Mouse (Mus musculus) embryonic stem cell, embryonic (primary cell): ENCODE results near the gene Tbx5.

Source experiments
- CTCF ChIA-PET, 4 experiments: fragments of 300-600 bp in 2 of 4; fragments of 350-600 bp in 2 of 4; sonication (Branson Sonifier 250); formaldehyde crosslinking; loops; one replicate each; lab custom pipeline; 2022; ENCODE audit warnings: inconsistent platforms in 2 of 4; lab: Charles Lee
- POLR2A ChIA-PET, 4 experiments: fragments of 300-600 bp in 2 of 4; fragments of 350-600 bp in 2 of 4; sonication (Branson Sonifier 250); formaldehyde crosslinking; loops; one replicate each; lab custom pipeline; 2022; ENCODE audit warnings: antibody characterized with exemption in 4 of 4, inconsistent platforms in 1 of 4; lab: Charles Lee

Gene Tbx5

DNA sequence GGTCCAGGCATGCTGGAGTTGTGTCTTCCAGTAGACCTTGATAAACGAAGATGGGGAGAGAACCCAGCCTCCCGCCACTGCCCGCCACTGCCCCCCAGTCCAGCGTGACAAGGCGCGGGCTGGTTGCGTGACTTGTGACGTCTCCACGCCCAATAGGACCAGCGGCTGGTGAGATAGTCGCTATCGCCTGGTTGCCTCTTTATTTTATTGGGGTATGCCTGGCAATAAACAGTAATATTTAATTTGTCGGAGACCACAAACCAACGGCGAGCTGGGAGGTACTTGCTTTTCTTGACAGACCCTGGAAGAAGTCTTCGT is at the start of gene Tbx5:
Gene Tbx5, plus strand, starts transcription at position 190 of the 318 bp plus-strand sequence.
- ChIA-PET POLR2A (interaction anchor here in 1 of 4 experiments (0.6 to 0.7 kb wide), 2 partner anchors 17 to 20 kb away, joined by 3 to 4 read pairs; no protein-coding TSS in a partner anchor), CTCF (interaction anchor here in 1 of 4 experiments (0.6 kb wide), 1 partner anchor 66 kb away, joined by 4 read pairs; no protein-coding TSS in a partner anchor)

DNA sequence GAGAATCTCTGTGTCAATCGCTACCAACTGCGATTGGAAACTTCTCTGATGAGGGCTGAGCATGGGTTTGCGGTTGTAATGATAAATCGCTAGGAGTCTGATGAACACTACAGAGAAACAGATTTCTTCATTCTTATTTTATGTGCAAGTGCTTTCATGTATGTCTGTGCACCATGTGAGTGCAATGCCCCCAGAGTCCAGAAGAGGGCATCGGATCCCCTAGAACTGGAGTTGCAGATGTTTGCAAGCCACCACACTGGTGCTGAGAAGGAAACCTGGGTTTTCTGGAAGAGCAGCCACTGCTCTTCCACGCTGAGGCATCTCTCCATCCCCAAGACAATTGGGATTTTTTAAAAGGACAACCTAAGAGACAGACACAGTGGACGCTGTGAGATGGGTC is 46.5 kb upstream of the Tbx5 start:
- CTCF ChIA-PET, result interaction anchor here (0.6 to 1.4 kb wide), 9 partner anchors 28 to 317 kb away, joined by 3 to 7 read pairs (median 4); no protein-coding TSS in a partner anchor
- POLR2A ChIA-PET, result no interaction called here

DNA sequence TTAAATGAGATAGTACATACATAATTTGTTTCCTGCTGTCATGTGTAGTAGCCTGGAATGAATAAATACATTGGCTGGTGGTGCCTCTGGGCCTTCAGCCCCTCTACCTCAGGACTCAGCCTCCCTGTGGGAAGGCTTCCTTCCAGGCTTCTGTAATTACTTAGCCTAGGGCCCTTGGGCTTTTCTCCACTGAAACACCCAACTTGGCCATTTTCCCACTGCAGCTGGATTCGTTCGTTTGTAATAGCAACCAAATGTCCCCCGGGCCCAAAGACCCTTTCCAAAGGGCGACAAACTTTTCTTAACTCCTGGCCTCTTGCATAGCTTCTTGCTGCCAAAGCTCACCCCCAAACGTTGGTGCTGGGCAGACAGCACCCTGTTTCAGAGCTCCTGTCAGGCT is 40.8 kb upstream of the Tbx5 start:
- POLR2A ChIA-PET, result interaction anchor here in 1 of 4 experiments (0.7 kb wide), 1 partner anchor 76 kb away, joined by 3 read pairs; no protein-coding TSS in a partner anchor

GRCm38 (mm10) chr5:119793972-119794371 is 38.5 kb upstream of the Tbx5 start:
- POLR2A ChIA-PET, result no interaction called here
- CTCF ChIA-PET, result no interaction called here

More for the DNA sequence above, 40.8 kb upstream of the Tbx5 start:
- CTCF ChIA-PET, result interaction anchor here in 2 of 4 experiments (1.0 to 2.2 kb wide), 3 partner anchors 297 to 311 kb away, joined by 4 to 6 read pairs (median 5); no protein-coding TSS in a partner anchor

GRCm38 (mm10) chr5:119795376-119795775 is 37.1 kb upstream of the Tbx5 start:
- CTCF ChIA-PET, result interaction anchor here in 1 of 4 experiments (0.7 kb wide), 1 partner anchor 367 kb away, joined by 3 read pairs; no protein-coding TSS in a partner anchor
- POLR2A ChIA-PET, result interaction anchor here in 2 of 4 experiments (0.7 kb wide), 2 partner anchors 219 to 819 kb away, joined by 3 read pairs; no protein-coding TSS in a partner anchor

DNA sequence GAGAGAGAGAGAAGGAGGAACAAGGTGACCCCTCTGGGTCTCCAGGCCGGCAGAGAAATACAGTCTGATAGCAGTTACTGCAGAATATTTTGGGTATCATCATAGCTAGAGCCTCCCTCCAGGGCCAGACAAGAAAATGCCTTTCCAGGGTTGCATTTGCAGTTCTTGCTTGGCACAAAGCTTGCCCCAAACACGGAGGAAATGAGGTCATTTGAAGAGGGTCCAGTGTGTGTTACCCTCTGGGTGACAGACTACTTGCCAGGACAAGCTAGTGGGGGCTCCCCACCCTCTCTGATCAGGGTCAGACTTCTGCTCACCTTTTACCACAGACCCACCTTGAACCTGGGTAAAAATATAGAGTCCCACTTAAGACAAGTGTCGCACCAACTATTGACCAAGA is 36.7 kb upstream of the Tbx5 start:
- POLR2A ChIA-PET, result interaction anchor here in 2 of 4 experiments (0.7 kb wide), 2 partner anchors 220 to 818 kb away, joined by 3 read pairs; no protein-coding TSS in a partner anchor
- CTCF ChIA-PET, result interaction anchor here in 2 of 4 experiments (0.7 to 1.0 kb wide), 2 partner anchors 307 to 366 kb away, joined by 3 read pairs; no protein-coding TSS in a partner anchor

GRCm38 (mm10) chr5:119796443-119797160 is 35.9 kb upstream of the Tbx5 start:
- POLR2A ChIA-PET, result no interaction called here
- CTCF ChIA-PET, result interaction anchor here in 2 of 4 experiments (0.6 to 1.0 kb wide), 3 partner anchors 19 to 306 kb away, joined by 3 read pairs; no protein-coding TSS in a partner anchor

- ChIA-PET CTCF (interaction anchor here in 1 of 4 experiments (0.9 kb wide), 1 partner anchor 17 kb away, joined by 3 read pairs; no protein-coding TSS in a partner anchor), POLR2A (no interaction called here)
Observed at GRCm38 (mm10) chr5:119797580-119798150, 34.8 kb upstream of the Tbx5 start.

GRCm38 (mm10) chr5:119798261-119798660 is 34.2 kb upstream of the Tbx5 start:
- CTCF ChIA-PET, result interaction anchor here in 1 of 4 experiments (0.5 kb wide), 1 partner anchor 176 kb away, joined by 4 read pairs; no protein-coding TSS in a partner anchor
- POLR2A ChIA-PET, result no interaction called here

DNA sequence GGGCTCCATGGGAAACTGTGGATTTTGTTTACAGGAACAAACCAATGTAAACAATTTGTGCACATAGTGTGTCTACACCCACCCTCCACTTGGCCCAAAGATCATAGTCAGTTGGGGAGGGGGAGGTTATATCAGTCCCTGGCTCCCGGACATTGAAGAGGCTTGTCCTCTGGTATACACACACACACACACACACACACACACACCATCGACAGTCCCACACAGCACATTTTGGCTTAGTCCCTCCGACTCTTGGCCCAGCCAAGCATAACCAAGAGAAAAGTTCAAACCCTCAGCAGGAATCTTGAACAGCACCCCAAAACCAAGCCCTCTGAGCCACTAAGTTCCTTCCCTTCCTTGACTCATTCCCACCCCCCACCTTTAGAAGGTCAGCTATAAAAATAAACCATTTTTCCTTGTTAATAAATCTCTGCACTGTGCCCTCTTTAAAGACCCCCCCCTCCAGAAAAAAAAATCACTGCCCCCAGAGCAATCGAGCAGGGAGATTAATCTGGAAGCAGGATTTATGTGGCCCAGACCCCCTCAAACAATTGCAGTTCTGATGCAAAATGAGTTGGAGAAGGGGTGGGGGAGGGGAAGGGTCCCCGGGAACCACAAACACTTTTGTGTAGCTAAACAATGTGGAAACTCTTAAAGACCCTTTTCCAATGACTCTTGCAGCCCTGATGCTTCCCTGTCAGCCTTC is 33.6 kb upstream of the Tbx5 start:
- ChIA-PET POLR2A (no interaction called here), CTCF (interaction anchor here in 1 of 4 experiments (0.5 kb wide), 1 partner anchor 176 kb away, joined by 4 read pairs; no protein-coding TSS in a partner anchor)

DNA sequence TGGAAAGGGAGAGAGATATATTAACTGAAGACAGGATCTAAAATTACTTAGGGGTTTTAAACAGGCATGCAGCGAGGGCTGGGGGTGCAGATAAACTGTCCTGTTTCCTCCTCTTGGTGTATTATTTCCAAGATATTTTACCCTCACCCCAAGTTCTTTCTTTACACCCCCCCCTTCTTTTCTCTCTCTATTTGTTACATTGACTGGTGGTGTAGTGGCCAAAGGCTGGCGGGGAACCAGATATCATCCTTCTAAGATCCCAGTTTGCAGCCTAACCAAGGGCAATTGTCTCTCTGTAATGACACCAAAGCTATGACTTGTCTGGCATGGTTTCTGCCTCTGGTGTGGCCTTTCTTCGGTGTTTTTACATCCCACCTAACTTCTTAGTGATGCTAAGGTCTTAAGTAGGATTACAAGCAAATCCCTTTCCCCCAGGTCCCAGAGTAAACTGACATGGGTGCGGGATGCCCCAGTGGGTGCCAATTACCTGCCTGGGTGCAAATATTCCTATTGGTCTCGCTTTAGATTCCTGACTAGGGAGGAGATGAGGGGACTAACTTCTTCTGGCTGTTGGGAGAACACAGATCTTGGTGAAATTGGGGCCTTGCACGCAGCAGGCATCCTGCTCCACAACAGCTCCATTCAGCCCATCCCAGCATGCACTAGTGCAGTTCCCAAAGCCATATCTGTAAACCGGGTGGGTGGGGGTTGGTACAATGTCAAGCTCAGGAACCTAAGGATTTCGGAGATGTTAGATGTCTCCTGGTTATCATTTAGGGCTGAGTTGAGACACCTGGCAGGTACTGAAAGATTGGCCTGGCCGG is 32.8 kb upstream of the Tbx5 start:
- ChIA-PET CTCF (interaction anchor here in 3 of 4 experiments (0.7 to 1.1 kb wide), 3 partner anchors 11 to 595 kb away, joined by 3 read pairs; no protein-coding TSS in a partner anchor), POLR2A (interaction anchor here in 1 of 4 experiments (0.5 kb wide), 1 partner anchor 261 kb away, joined by 3 read pairs; no protein-coding TSS in a partner anchor)

- CTCF ChIA-PET, result interaction anchor here in 3 of 4 experiments (0.6 to 1.1 kb wide), 4 partner anchors 11 to 595 kb away, joined by 3 to 4 read pairs (median 3); no protein-coding TSS in a partner anchor
- POLR2A ChIA-PET, result interaction anchor here in 1 of 4 experiments (0.5 kb wide), 1 partner anchor 260 kb away, joined by 3 read pairs; no protein-coding TSS in a partner anchor
Observed at GRCm38 (mm10) chr5:119800243-119800665, 32.2 kb upstream of the Tbx5 start.

DNA sequence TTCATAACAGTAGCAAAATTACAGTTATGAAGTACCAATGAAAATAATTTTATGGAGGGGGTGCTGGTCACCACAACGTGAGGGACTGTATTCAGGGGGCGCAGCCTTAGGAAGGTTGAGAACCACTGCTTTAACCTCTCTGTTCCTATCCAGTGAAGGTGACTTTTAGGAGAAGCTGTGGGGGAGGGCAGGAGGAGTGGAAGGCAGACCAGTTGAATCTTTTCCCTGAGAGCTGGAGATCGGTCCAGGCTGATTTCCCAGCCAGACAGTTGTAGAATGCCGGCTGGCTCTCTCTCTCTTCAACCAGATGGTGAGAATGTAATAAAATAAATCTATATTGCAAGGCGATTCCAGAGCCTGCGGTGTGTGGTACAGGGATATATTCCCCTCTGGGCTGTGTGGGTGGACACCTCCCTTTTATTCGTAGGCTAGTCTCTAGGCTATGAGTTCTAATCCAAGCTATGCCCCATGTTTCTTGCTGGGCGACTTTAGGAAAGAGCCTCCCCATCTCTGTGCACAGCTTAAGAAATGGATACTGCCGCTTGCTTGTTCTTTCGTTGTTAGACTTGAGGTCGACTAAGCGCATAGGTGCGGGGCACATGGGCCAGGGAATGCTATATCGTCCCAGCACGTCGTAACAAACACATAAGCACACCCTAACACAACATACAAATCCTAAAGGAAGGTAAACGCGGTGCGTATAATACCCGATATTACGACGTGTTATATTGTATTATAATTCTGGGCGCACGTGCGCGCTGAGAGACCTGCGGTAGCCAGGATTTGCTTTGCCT is 29.7 kb upstream of the Tbx5 start:
- ChIA-PET CTCF (interaction anchor here in 2 of 4 experiments (0.8 to 1.9 kb wide), 6 partner anchors 12 to 300 kb away, joined by 3 to 7 read pairs (median 4); no protein-coding TSS in a partner anchor), POLR2A (no interaction called here)

- ChIA-PET POLR2A (no interaction called here), CTCF (interaction anchor here in 2 of 4 experiments (0.8 to 1.9 kb wide), 4 partner anchors 12 to 299 kb away, joined by 3 to 7 read pairs (median 4); no protein-coding TSS in a partner anchor)
Observed at GRCm38 (mm10) chr5:119803411-119804251, 28.8 kb upstream of the Tbx5 start.

DNA sequence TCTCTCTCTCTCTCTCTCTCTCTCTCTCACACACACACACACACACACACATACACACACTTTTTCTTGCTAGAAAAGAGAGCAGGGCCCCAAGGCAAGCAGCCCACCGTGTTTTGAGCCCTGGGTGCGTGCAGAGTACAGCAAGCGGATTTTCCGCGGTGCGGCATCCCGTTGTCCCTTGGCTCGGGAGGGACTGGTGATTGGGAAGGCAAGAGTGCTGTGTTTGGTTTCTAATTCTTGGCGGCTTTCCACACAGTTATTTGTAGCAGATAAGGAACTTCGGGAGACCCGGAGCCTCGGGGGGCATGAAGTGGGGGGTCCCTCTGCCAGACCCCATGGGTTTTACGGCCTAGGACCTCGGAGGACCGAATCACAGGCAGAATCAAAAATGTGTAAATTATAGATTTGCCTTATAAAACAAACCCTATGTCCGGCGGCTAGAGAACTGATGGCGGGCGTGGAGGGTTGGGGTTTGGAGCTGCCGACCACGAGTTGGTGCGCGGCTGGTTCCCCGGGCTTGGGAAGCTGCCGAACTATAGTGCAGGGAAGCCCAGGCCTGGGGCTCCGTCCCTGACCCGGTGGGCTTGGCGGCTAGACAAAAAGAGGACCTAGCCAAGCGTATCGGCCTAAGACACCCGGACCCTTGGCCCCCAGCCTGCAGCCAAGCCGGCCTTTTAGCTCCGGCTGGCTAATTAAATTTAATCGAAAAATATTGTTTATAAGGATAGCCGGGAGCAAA is 28.0 kb upstream of the Tbx5 start:
- ChIA-PET POLR2A (no interaction called here), CTCF (interaction anchor here in 2 of 4 experiments (0.7 to 1.9 kb wide), 3 partner anchors 11 to 298 kb away, joined by 3 to 7 read pairs (median 5); no protein-coding TSS in a partner anchor)
